Mouse (Mus musculus): ENCODE results near the gene Hs6st3. TPM values are rescaled to one million over a fixed set of nuclear protein-coding genes. Genes with fewer than 3 reads are reported as not detected.

The Hs6st3 gene
- polyA plus RNA-seq, 1 experiment from 2014 or later = 1.4 TPM

DNA sequence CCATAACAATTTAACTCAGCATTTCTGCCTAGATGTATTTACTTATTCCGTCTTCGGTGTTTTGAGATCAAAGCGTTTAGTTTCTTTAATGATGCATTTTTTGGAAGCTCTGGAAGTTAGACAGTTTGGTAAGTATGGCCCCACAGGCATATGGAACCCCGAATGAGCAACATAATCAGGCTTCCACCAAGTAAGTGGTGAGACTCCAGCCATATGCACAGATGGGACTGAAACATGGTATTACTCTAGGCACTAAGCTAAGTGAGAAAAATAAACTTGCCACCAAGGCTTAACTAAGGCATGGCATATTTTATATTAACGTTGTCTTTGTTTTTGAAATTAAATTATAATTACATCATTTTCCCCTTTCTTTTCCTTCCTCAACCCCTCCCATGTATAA, 284.8 kb downstream of the Hs6st3 start:
- Histone ChIP-seq H3K27me3 (ENCODE audit: insufficient read depth, low read length) (no peaks in the 10 kb centered on the region), H3K9ac (no peak overlapping the region), H3K4me3 (ENCODE audit: low read depth, low read length) (no peak overlapping the region), H3K27ac (ENCODE audit: low read depth) (no peak overlapping the region), H3K9me3 (ENCODE audit: low read depth, low read length) (no peaks in the 10 kb centered on the region), H3K4me1 (ENCODE audit: insufficient read depth) (no peaks in the 10 kb centered on the region), H3K36me3 (ENCODE audit: insufficient read depth) (no peaks in the 10 kb centered on the region), H3K4me2 (no peak overlapping the region)
- no peak for DNase-seq
- 87% methylated on average over 5 of the region's 5 CpGs for WGBS
- no peak for TF ChIP-seq CTCF (IDR thresholded peaks at IDR 0.05; ENCODE audit: low read depth)
- no peak for ATAC-seq (ENCODE audit: insufficient read depth)

GRCm38 (mm10) chr14:119450471-119450870, 312.3 kb downstream of the Hs6st3 start:
- Histone ChIP-seq H3K4me1 (ENCODE audit: insufficient read depth) (no peaks in the 10 kb centered on the region), H3K27me3 (ENCODE audit: insufficient read depth, low read length) (no peaks in the 10 kb centered on the region), H3K27ac (ENCODE audit: low read depth) (no peak overlapping the region), H3K4me3 (ENCODE audit: low read depth, low read length) (no peak overlapping the region), H3K4me2 (no peak overlapping the region), H3K9me3 (ENCODE audit: low read depth, low read length) (no peaks in the 10 kb centered on the region), H3K36me3 (ENCODE audit: insufficient read depth) (no peaks in the 10 kb centered on the region), H3K9ac (no peak overlapping the region)
- 26% methylated on average over 4 of the region's 4 CpGs for WGBS
- peak; percentile 38 for DNase-seq
- ATAC-seq (ENCODE audit: insufficient read depth) = no peak
- TF ChIP-seq CTCF (IDR thresholded peaks at IDR 0.05; ENCODE audit: low read depth) = peak; percentile 21; the same call in 1 of the 2 replicates

- Histone ChIP-seq H3K27me3 (ENCODE audit: insufficient read depth, low read length) (no peaks in the 10 kb centered on the region), H3K4me2 (no peak overlapping the region), H3K9me3 (ENCODE audit: low read depth, low read length) (no peaks in the 10 kb centered on the region), H3K4me3 (ENCODE audit: low read depth, low read length) (no peak overlapping the region), H3K27ac (ENCODE audit: low read depth) (no peak overlapping the region), H3K9ac (no peak overlapping the region), H3K36me3 (ENCODE audit: insufficient read depth) (no peaks in the 10 kb centered on the region), H3K4me1 (ENCODE audit: insufficient read depth) (no peaks in the 10 kb centered on the region)
- no peak for ATAC-seq (ENCODE audit: insufficient read depth)
- no peak for TF ChIP-seq CTCF (IDR thresholded peaks at IDR 0.05; ENCODE audit: low read depth)
- DNase-seq = no peak
These were observed 313.5 kb downstream of the Hs6st3 start for GRCm38 (mm10) chr14:119451594-119451993.

- no peaks in the 10 kb centered on the region for H3K27me3 ChIP-seq (ENCODE audit: insufficient read depth, low read length)
- H3K9me3 ChIP-seq (ENCODE audit: low read depth, low read length) = no peaks in the 10 kb centered on the region
- no peak overlapping the region for H3K4me2 ChIP-seq
- no peaks in the 10 kb centered on the region for H3K4me1 ChIP-seq (ENCODE audit: insufficient read depth)
- no peak overlapping the region for H3K27ac ChIP-seq (ENCODE audit: low read depth)
- TF ChIP-seq CTCF (IDR thresholded peaks at IDR 0.05; ENCODE audit: low read depth) = no peak
- no peak overlapping the region for H3K4me3 ChIP-seq (ENCODE audit: low read depth, low read length)
- H3K9ac ChIP-seq = no peak overlapping the region
- ATAC-seq (ENCODE audit: insufficient read depth) (no peak), DNase-seq (no peak)
- no peaks in the 10 kb centered on the region for H3K36me3 ChIP-seq (ENCODE audit: insufficient read depth)
These were observed 314.2 kb downstream of the Hs6st3 start for GRCm38 (mm10) chr14:119452382-119452781.

DNA sequence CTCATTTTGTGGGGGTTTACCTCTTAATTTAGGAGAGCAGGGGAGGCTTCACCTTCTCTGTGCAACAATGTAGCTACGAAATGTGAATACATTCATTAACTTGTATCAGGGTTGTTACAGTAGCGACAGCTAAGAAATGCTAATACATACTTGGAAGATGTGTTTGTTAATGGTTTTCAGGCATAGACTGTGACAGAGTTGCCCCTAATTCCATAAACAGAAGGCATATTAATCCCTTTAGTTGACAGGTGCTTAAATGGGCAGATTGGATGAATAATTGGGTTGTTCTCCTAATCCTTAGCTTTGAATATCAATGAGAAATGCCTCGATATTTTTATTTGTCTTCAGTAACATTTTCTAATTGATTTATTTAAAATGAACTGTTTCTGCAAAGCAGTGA, 314.7 kb downstream of the Hs6st3 start:
- DNase-seq (no peak), ATAC-seq (ENCODE audit: insufficient read depth) (no peak)
- Histone ChIP-seq H3K27ac (ENCODE audit: low read depth) (no peak overlapping the region), H3K9me3 (ENCODE audit: low read depth, low read length) (no peaks in the 10 kb centered on the region), H3K4me1 (ENCODE audit: insufficient read depth) (no peaks in the 10 kb centered on the region), H3K9ac (no peak overlapping the region), H3K36me3 (ENCODE audit: insufficient read depth) (no peaks in the 10 kb centered on the region), H3K27me3 (ENCODE audit: insufficient read depth, low read length) (no peaks in the 10 kb centered on the region), H3K4me3 (ENCODE audit: low read depth, low read length) (no peak overlapping the region), H3K4me2 (no peak overlapping the region)
- 81% methylated on average over 3 of the region's 3 CpGs for WGBS
- TF ChIP-seq CTCF (IDR thresholded peaks at IDR 0.05; ENCODE audit: low read depth) = no peak

- Histone ChIP-seq H3K27me3 (ENCODE audit: insufficient read depth, low read length) (no peaks in the 10 kb centered on the region), H3K27ac (ENCODE audit: low read depth) (no peak overlapping the region), H3K4me3 (ENCODE audit: low read depth, low read length) (no peak overlapping the region), H3K9ac (no peak overlapping the region), H3K9me3 (ENCODE audit: low read depth, low read length) (no peaks in the 10 kb centered on the region), H3K36me3 (ENCODE audit: insufficient read depth) (no peaks in the 10 kb centered on the region), H3K4me1 (ENCODE audit: insufficient read depth) (no peaks in the 10 kb centered on the region), H3K4me2 (no peak overlapping the region)
- WGBS = 73% methylated on average over 5 of the region's 5 CpGs
- DNase-seq (no peak), ATAC-seq (ENCODE audit: insufficient read depth) (no peak)
- no peak for TF ChIP-seq CTCF (IDR thresholded peaks at IDR 0.05; ENCODE audit: low read depth)
These were observed 326.2 kb downstream of the Hs6st3 start for GRCm38 (mm10) chr14:119464308-119464707.

GRCm38 (mm10) chr14:119464883-119465282, 326.7 kb downstream of the Hs6st3 start:
- no peak for TF ChIP-seq CTCF (IDR thresholded peaks at IDR 0.05; ENCODE audit: low read depth)
- Histone ChIP-seq H3K9me3 (ENCODE audit: low read depth, low read length) (no peaks in the 10 kb centered on the region), H3K27ac (ENCODE audit: low read depth) (no peak overlapping the region), H3K9ac (no peak overlapping the region), H3K4me2 (no peak overlapping the region), H3K36me3 (ENCODE audit: insufficient read depth) (no peaks in the 10 kb centered on the region), H3K4me1 (ENCODE audit: insufficient read depth) (no peaks in the 10 kb centered on the region), H3K4me3 (ENCODE audit: low read depth, low read length) (no peak overlapping the region), H3K27me3 (ENCODE audit: insufficient read depth, low read length) (no peaks in the 10 kb centered on the region)
- DNase-seq = no peak
- ATAC-seq (ENCODE audit: insufficient read depth) = no peak
- WGBS = 96% methylated on average over 1 of the region's 1 CpGs

Data from lung, embryonic 14.5 days (tissue).